Comparison of ENCODE assay signal across 19 mouse cellular contexts in genomic region chrX:166789031-166789430, GRCm38 (mm10).
DNase-seq lines count a peak whose midpoint lies in the region; ATAC-seq and TF ChIP-seq lines count a peak whose summit lies in the region.
"Had no signal": no experiment of that assay in that cellular context is flagged by ENCODE, and none has a peak within 500 bp of the region (broad histone marks: within the 10 kb centered on the region; RNA-seq: fewer than 3 reads in every experiment).

No protein-coding gene starts in this region.

- peak; percentile 43 for DNase-seq in forebrain, embryonic 14.5 days (ENCODE audit: low spot score)
- no peak for DNase-seq in forebrain, embryonic 11.5 days (ENCODE audit: low spot score)
- peak; percentile 8 to 20 for DNase-seq in heart, adult 9 months (ENCODE audit: low spot score in 2 of 2)
- DNase-seq in heart, adult 8-10 months (ENCODE audit: low spot score): no peak
- peak; percentile 3 for DNase-seq in liver, adult 2 months (ENCODE audit: extremely low read depth, low read depth, low spot score)
- DNase-seq in liver: no peak
- peak; percentile 19 for DNase-seq in retina, postnatal 1 day
- no peak for DNase-seq in gastrocnemius, postnatal 36 days
- DNase-seq: adrenal gland, postnatal 10 days; heart, postnatal 4 days; kidney, adult 2 months; kidney, postnatal 36 days; lung, adult 18-20 months; lung, postnatal 36 days; thymus, adult 18-20 months had no signal

- intact Hi-C loops in gastrocnemius, postnatal 36 days (cut with DNase I): no loop called here

- H3K36me3 ChIP-seq in forebrain, embryonic 14.5 days (ENCODE audit: control insufficient read depth, insufficient read depth, low read length): no peaks in the 10 kb centered on the region
- H3K36me3 ChIP-seq in forebrain, embryonic 11.5 days (ENCODE audit: control insufficient read depth, insufficient read depth, low read length): no peaks in the 10 kb centered on the region
- H3K36me3 ChIP-seq in liver, adult 2 months (ENCODE audit: control insufficient read depth, insufficient read depth, low read length): no peaks in the 10 kb centered on the region
- H3K36me3 ChIP-seq: embryonic facial prominence, embryonic 12.5 days; heart, embryonic 13.5 days; limb, embryonic 15.5 days; midbrain, embryonic 10.5 days had no signal

- H3K9me3 ChIP-seq in forebrain, embryonic 14.5 days (replicated peaks; ENCODE audit: control insufficient read depth, low read length): no peaks in the 10 kb centered on the region
- H3K9me3 ChIP-seq in forebrain, embryonic 11.5 days (ENCODE audit: control insufficient read depth, low read length): no peaks in the 10 kb centered on the region
- H3K9me3 ChIP-seq: embryonic facial prominence, embryonic 12.5 days; heart, embryonic 13.5 days; limb, embryonic 15.5 days; midbrain, embryonic 10.5 days had no signal

- H3K27ac ChIP-seq in forebrain, embryonic 14.5 days (ENCODE audit: low read depth, low read length): no peak overlapping the region
- no peak overlapping the region for H3K27ac ChIP-seq in forebrain, embryonic 11.5 days (ENCODE audit: low read depth, low read length)
- H3K27ac ChIP-seq in liver, adult 2 months (replicated peaks; ENCODE audit: insufficient read depth, low read depth, low read length): no peak overlapping the region
- H3K27ac ChIP-seq: embryonic facial prominence, embryonic 12.5 days; heart, embryonic 13.5 days; limb, embryonic 15.5 days; midbrain, embryonic 10.5 days had no signal

- no peak overlapping the region for H3K4me2 ChIP-seq in forebrain, embryonic 14.5 days (ENCODE audit: low read length)
- H3K4me2 ChIP-seq in forebrain, embryonic 11.5 days (ENCODE audit: low read depth, low read length, severe bottlenecking): no peak overlapping the region
- H3K4me2 ChIP-seq: embryonic facial prominence, embryonic 12.5 days; heart, embryonic 13.5 days; limb, embryonic 15.5 days had no signal

- no peak overlapping the region for H3K9ac ChIP-seq in forebrain, embryonic 14.5 days (ENCODE audit: low read length)
- H3K9ac ChIP-seq in forebrain, embryonic 11.5 days (ENCODE audit: low read length): no peak overlapping the region
- H3K9ac ChIP-seq in liver, adult 2 months (ENCODE audit: low read depth, low read length): no peak overlapping the region
- H3K9ac ChIP-seq: embryonic facial prominence, embryonic 12.5 days; heart, embryonic 13.5 days; limb, embryonic 15.5 days had no signal

- no peaks in the 10 kb centered on the region for H3K4me1 ChIP-seq in forebrain, embryonic 14.5 days (ENCODE audit: control insufficient read depth, insufficient read depth, low read length)
- H3K4me1 ChIP-seq in forebrain, embryonic 11.5 days (replicated peaks; ENCODE audit: control insufficient read depth, insufficient read depth, low read length): no peaks in the 10 kb centered on the region
- H3K4me1 ChIP-seq in liver, adult 2 months (ENCODE audit: control insufficient read depth, insufficient read depth, low read length): no peaks in the 10 kb centered on the region
- H3K4me1 ChIP-seq: embryonic facial prominence, embryonic 12.5 days; heart, embryonic 13.5 days; limb, embryonic 15.5 days had no signal

- peak; percentile 26; the same call in 1 of the 2 replicates for ATAC-seq in forebrain, embryonic 14.5 days
- no peak for ATAC-seq in forebrain, embryonic 11.5 days (replicated peaks; ENCODE audit: low FRiP score)

- TF ChIP-seq CTCF in liver, adult 2 months (IDR thresholded peaks at IDR 0.05; ENCODE audit: low read depth, low read length): no peak

- H3K79me2 ChIP-seq in liver, adult 2 months (ENCODE audit: control insufficient read depth, insufficient read depth, low read length): no peaks in the 10 kb centered on the region

- WGBS in forebrain, embryonic 14.5 days: 39% methylated on average over 3 of the region's 3 CpGs
- WGBS in forebrain, embryonic 11.5 days: 34% methylated on average over 3 of the region's 3 CpGs
- WGBS in liver, adult 2 months: 83% methylated on average over 3 of the region's 3 CpGs

- H3K27me3 ChIP-seq in forebrain, embryonic 14.5 days (replicated peaks; ENCODE audit: control insufficient read depth, insufficient read depth, low read length): no peaks in the 10 kb centered on the region
- H3K27me3 ChIP-seq in forebrain, embryonic 11.5 days (ENCODE audit: control insufficient read depth, insufficient read depth, low read length): peaks cover 9% of the 10 kb centered on the region
- no peaks in the 10 kb centered on the region for H3K27me3 ChIP-seq in liver, adult 2 months (ENCODE audit: control insufficient read depth, insufficient read depth, low read length)
- H3K27me3 ChIP-seq: heart, embryonic 13.5 days had no signal

- no peak overlapping the region for H3K4me3 ChIP-seq in forebrain, embryonic 14.5 days (ENCODE audit: low read depth, low read length)
- no peak overlapping the region for H3K4me3 ChIP-seq in forebrain, embryonic 11.5 days (ENCODE audit: low read depth, low read length)
- no peak overlapping the region for H3K4me3 ChIP-seq in liver, adult 2 months (ENCODE audit: insufficient read depth, low read depth, low read length)
- H3K4me3 ChIP-seq: embryonic facial prominence, embryonic 12.5 days; heart, embryonic 13.5 days; limb, embryonic 15.5 days; midbrain, embryonic 10.5 days had no signal

- TF ChIP-seq POLR2A in liver, adult 2 months (IDR thresholded peaks at IDR 0.05; ENCODE audit: extremely low read depth, insufficient read depth, low read length): no peak

Comparison
In these comparisons a context has a peak if more than half of its experiments do, and no peak if none do; other contexts are left out.
1. DNase-seq: peak in forebrain, embryonic 14.5 days (single experiment), heart, adult 9 months (2 of 2), liver, adult 2 months (single experiment) and retina, postnatal 1 day (single experiment); none in forebrain, embryonic 11.5 days (single experiment), heart, adult 8-10 months (single experiment), liver (single experiment) and gastrocnemius, postnatal 36 days (0 of 2).